Mouse (Mus musculus) inflammation-experienced regulatory T-cells, adult 16 weeks (primary cell): Measurements from ENCODE around the gene Rpl9. TPM values are rescaled to one million over a fixed set of nuclear protein-coding genes. Genes with fewer than 3 reads are reported as not detected.

Source experiments
- polyA plus RNA-seq: library from polyadenylated mRNA; unstranded; fragments of 100-300 nt; shearing (Covaris generic); gene quantifications from one replicate; pipeline ENCODE4 v1.2.1, GENCODE M21; 2017

The Rpl9 gene
- polyA plus RNA-seq: 894 TPM

GRCm38 (mm10) chr5:65390648-65391644, at the start of gene Rpl9, which contains the start of gene Lias:
Gene Rpl9, minus strand, starts transcription at chr5:65391444.
Gene Lias, plus strand, starts transcription at chr5:65391497.

GRCm38 (mm10) chr5:65435806-65436561, 44.7 kb upstream of the Rpl9 start, which contains the start of gene Ugdh:
Gene Ugdh, minus strand, starts transcription at chr5:65435949.

GRCm38 (mm10) chr5:65348168-65348567, 43.1 kb downstream of the Rpl9 start, which contains the start of gene Klb:
Gene Klb, plus strand, starts transcription at chr5:65348314.

Other genes with a start within 250 kb of the Rpl9 start
- 9.3 TPM for gene Wdr19, start 191.7 kb downstream of the Rpl9 start, polyA plus RNA-seq
- 62.2 TPM for gene Rfc1, start 55.8 kb downstream of the Rpl9 start, polyA plus RNA-seq
- gene Klb, start 43.1 kb downstream of the Rpl9 start, polyA plus RNA-seq: not detected
- 48.9 TPM for gene Lias, start 53 bp upstream of the Rpl9 start, polyA plus RNA-seq
- 54.8 TPM for gene Ugdh, start 44.5 kb upstream of the Rpl9 start, polyA plus RNA-seq
- gene Gm43552, start 101.4 kb upstream of the Rpl9 start, polyA plus RNA-seq: 1.1 TPM
- gene Smim14, start 145.7 kb upstream of the Rpl9 start, polyA plus RNA-seq: 188 TPM
- gene Ube2k, start 145.8 kb upstream of the Rpl9 start, polyA plus RNA-seq: 115 TPM